Mouse (Mus musculus): ENCODE measurements at regions not wholly inside any gene's neighbourhood (a gene's known extent, or its start where the extent isn't known, plus 50 kb on each side); places are given as distances from the start of the nearest gene placed in this dataset.

GRCm38 (mm10) chr14:104849274-104849673 lies 326.8 kb upstream of the Rnf219 start:
- TF ChIP-seq CTCF (IDR thresholded peaks at IDR 0.05; ENCODE audit: low read depth, low read length), result no peak
- TF ChIP-seq POLR2A (IDR thresholded peaks at IDR 0.05; ENCODE audit: extremely low read depth, insufficient read depth, low read length), result no peak
